Mouse (Mus musculus) large intestine, adult 2 months (tissue): Measurements from ENCODE around the gene Tmem239. TPM values are rescaled to one million over a fixed set of nuclear protein-coding genes. Genes with fewer than 3 reads are reported as not detected.
A peak's percentile ranks its signal among the peaks of the same experiment; 100 is the strongest.

Experiments
- DNase-seq: peaks from one replicate; pipeline ENCODE4 v3.0.0-alpha.2; 2012; ENCODE audit warnings: low read depth, low spot score
- WGBS: fragments of 180-500 bp; shearing (Covaris S2); methylation state at CpG from one replicate; pipeline ENCODE4 v1.1.7; 2018; 5-methylcytosine and 5-hydroxymethylcytosine counted together
- polyA plus RNA-seq: library from polyadenylated mRNA; depleted of rRNA; stranded (reverse); fragments of >200 nt; gene quantifications from 2 replicates; pipeline ENCODE4 v1.2.3, GENCODE M21; 2012

Tmem239 gene
- polyA plus RNA-seq, 1 experiment, result not detected

GRCm38 (mm10) chr2:130408194-130408593 is 1.9 kb downstream of the Tmem239 start:
- DNase-seq, result no peak
- WGBS, result 27% methylated on average over 6 of the region's 6 CpGs

- 34% methylated on average over 16 of the region's 16 CpGs for WGBS
- peak; percentile 27 for DNase-seq
Measured at GRCm38 (mm10) chr2:130411558-130412495, 5.5 kb downstream of the Tmem239 start.

GRCm38 (mm10) chr2:130412775-130413174 is 6.5 kb downstream of the Tmem239 start:
- DNase-seq, result no peak
- 76% methylated on average over 3 of the region's 3 CpGs for WGBS

GRCm38 (mm10) chr2:130414094-130414856 is 8.0 kb downstream of the Tmem239 start:
- no peak for DNase-seq
- 67% methylated on average over 6 of the region's 6 CpGs for WGBS

- 96% methylated on average over 26 of the region's 26 CpGs for WGBS
- no peak for DNase-seq
Measured at GRCm38 (mm10) chr2:130421781-130422620, 15.7 kb downstream of the Tmem239 start.

- DNase-seq, result no peak
- WGBS, result 15% methylated on average over 49 of the region's 49 CpGs
Measured at GRCm38 (mm10) chr2:130423397-130424125, 17.3 kb downstream of the Tmem239 start.

GRCm38 (mm10) chr2:130424126-130424853 is 18.0 kb downstream of the Tmem239 start, which contains the start of the genes Vps16 and Pced1a:
Gene Vps16 (plus strand): TSS chr2:130424339.
Gene Pced1a (minus strand): TSS chr2:130424701.
- under 1% methylated on average over 58 of the region's 58 CpGs for WGBS
- peak; percentile 80 for DNase-seq

- WGBS, result 18% methylated on average over 5 of the region's 5 CpGs
- DNase-seq, result no peak
Measured at GRCm38 (mm10) chr2:130425112-130425511, 18.8 kb downstream of the Tmem239 start.

GRCm38 (mm10) chr2:130429851-130430250 is 23.6 kb downstream of the Tmem239 start:
- DNase-seq, result no peak

GRCm38 (mm10) chr2:130430484-130430883 is 24.2 kb downstream of the Tmem239 start:
- WGBS, result 31% methylated on average over 3 of the region's 3 CpGs
- no peak for DNase-seq

More at GRCm38 (mm10) chr2:130429851-130430250, 23.6 kb downstream of the Tmem239 start:
- WGBS, result 62% methylated on average over 2 of the region's 2 CpGs

- DNase-seq, result no peak
- WGBS, result 82% methylated on average over 3 of the region's 3 CpGs
Measured at GRCm38 (mm10) chr2:130432157-130432556, 25.9 kb downstream of the Tmem239 start.

GRCm38 (mm10) chr2:130433152-130433551 is 26.9 kb downstream of the Tmem239 start:
- no peak for DNase-seq
- 13% methylated on average over 4 of the region's 4 CpGs for WGBS

- 100% methylated on average over 1 of the region's 1 CpGs for WGBS
- DNase-seq, result no peak
Measured at GRCm38 (mm10) chr2:130436769-130437168, 30.5 kb downstream of the Tmem239 start.

- no peak for DNase-seq
- WGBS, result 76% methylated on average over 3 of the region's 3 CpGs
Measured at GRCm38 (mm10) chr2:130438861-130439260, 32.6 kb downstream of the Tmem239 start.

GRCm38 (mm10) chr2:130439840-130440480 is 33.7 kb downstream of the Tmem239 start:
- 83% methylated on average over 4 of the region's 4 CpGs for whole genome bisulfite sequencing
- no peak for DNase-seq

- WGBS, result 89% methylated on average over 10 of the region's 10 CpGs
- DNase-seq, result no peak
Measured at GRCm38 (mm10) chr2:130442162-130442561, 35.9 kb downstream of the Tmem239 start.

- no peak for DNase-seq
Measured at GRCm38 (mm10) chr2:130448449-130448848, 42.2 kb downstream of the Tmem239 start.
